Mouse (Mus musculus): ENCODE measurements around the gene Ank2. TPM values are rescaled to one million over a fixed set of nuclear protein-coding genes. Genes with fewer than 3 reads are reported as not detected.

The Ank2 gene
- polyA plus RNA-seq, 1 experiment from 2014 or later: 25.8 TPM

DNA sequence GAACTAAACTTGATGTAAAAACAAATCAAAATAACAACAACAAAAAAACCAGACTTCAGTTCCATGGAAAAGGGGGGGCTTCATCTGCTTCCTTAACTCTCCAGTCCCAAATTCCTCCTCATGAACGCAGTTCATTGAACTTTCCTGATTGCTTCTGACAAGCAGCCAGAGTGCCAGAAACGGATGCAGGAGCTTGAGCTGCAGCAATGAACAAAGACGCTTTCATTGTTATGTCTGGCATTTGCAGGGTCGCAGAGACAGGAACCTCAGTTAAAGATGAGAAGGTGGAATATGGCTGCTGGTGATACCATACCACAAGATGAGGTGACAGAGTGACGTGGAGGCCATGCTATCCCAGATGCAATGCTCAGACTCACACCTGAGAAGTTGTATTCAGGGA lies 248.2 kb downstream of the Ank2 start:
- Histone ChIP-seq H3K27me3 (ENCODE audit: insufficient read depth, poor library complexity, severe bottlenecking) (no peaks in the 10 kb centered on the region), H3K27ac (no peak overlapping the region), H3K9me3 (no peaks in the 10 kb centered on the region), H3K4me3 (no peak overlapping the region), H3K4me1 (peaks cover 2% of the 10 kb centered on the region; the same call in 1 of the 2 replicates), H3K36me3 (no peaks in the 10 kb centered on the region)
- 54% methylated on average over 5 of the region's 5 CpGs for WGBS
- no peak for DNase-seq (ENCODE audit: low spot score)

GRCm38 (mm10) chr3:127248611-127249010 lies 250.5 kb downstream of the Ank2 start:
- Histone ChIP-seq H3K27me3 (ENCODE audit: insufficient read depth, poor library complexity, severe bottlenecking) (no peaks in the 10 kb centered on the region), H3K4me1 (peaks cover 6% of the 10 kb centered on the region), H3K27ac (no peak overlapping the region), H3K36me3 (no peaks in the 10 kb centered on the region), H3K9me3 (no peaks in the 10 kb centered on the region), H3K4me3 (no peak overlapping the region)
- no peak for DNase-seq (ENCODE audit: low spot score)

DNA sequence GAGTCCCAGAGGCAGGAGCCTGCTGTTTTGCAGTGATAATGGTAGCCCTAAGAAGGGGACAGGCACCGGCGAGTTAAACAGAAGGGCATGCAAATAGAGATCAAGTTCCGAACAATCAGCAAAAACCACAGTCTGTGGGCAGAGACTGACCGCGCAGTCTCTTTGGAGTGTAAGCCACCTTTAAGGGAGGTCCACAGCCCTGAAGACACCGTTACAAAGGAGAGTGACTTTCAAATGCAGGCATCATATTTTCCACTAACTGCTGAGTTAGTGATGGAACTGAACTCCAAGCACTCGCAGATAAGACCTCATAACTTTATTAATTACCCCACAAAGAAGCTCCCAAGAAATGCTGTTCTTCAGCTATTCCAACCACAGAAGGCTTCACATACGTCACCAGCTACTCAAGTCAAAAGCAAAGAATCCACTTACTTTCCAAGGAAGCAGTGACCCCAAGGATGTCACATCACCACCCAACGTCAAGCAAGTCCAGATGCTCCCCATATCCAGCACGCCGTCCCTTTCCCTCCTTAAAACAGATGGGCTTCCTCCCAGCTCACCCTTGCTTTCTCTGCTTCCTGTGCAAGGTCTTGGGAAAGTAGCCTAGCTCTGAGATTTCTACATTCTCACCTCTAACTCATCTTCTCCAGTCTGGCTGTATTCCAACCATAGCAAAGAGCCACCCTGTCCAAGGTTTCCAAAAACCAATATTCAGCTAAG lies 252.0 kb downstream of the Ank2 start:
- H3K36me3 ChIP-seq: no peaks in the 10 kb centered on the region
- no peaks in the 10 kb centered on the region for H3K9me3 ChIP-seq
- peaks cover 7% of the 10 kb centered on the region for H3K4me1 ChIP-seq
- no peak overlapping the region for H3K27ac ChIP-seq
- H3K4me3 ChIP-seq: no peak overlapping the region
- H3K27me3 ChIP-seq (ENCODE audit: insufficient read depth, poor library complexity, severe bottlenecking): no peaks in the 10 kb centered on the region
- no peak for DNase-seq (ENCODE audit: low spot score)
- 67% methylated on average over 11 of the region's 11 CpGs for WGBS

- Histone ChIP-seq H3K27ac (no peak overlapping the region), H3K27me3 (ENCODE audit: insufficient read depth, poor library complexity, severe bottlenecking) (no peaks in the 10 kb centered on the region), H3K4me1 (peaks cover 7% of the 10 kb centered on the region), H3K4me3 (no peak overlapping the region), H3K9me3 (no peaks in the 10 kb centered on the region), H3K36me3 (no peaks in the 10 kb centered on the region)
- no peak for DNase-seq (ENCODE audit: low spot score)
- WGBS: 48% methylated on average over 10 of the region's 10 CpGs
Measured at GRCm38 (mm10) chr3:127243928-127244642, 255.1 kb downstream of the Ank2 start.

- 87% methylated on average over 11 of the region's 11 CpGs for WGBS
- Histone ChIP-seq H3K9me3 (no peaks in the 10 kb centered on the region), H3K27ac (no peak overlapping the region), H3K4me3 (no peak overlapping the region), H3K4me1 (peaks cover 6% of the 10 kb centered on the region), H3K27me3 (ENCODE audit: insufficient read depth, poor library complexity, severe bottlenecking) (no peaks in the 10 kb centered on the region), H3K36me3 (no peaks in the 10 kb centered on the region)
- DNase-seq (ENCODE audit: low spot score): no peak
Measured at GRCm38 (mm10) chr3:127242234-127242810, 256.8 kb downstream of the Ank2 start.

DNA sequence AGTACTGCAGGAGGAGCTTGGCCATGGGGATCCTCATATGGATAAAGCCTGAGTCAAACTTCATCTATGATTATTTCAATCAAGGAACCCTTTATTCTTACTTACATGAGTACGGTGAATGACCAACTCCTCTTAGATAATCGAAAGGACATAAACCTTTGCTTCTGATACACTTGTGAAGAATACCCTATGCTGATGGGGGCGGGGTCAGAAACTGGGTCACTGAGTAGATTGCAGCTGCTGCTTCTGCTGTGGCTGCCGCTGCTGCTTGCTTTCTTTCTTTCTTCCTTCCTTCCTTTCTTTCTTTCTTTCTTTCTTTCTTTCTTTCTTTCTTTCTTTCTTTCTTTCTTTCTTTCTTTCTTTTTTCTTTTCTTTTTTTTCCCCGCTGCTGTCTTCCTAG lies 263.9 kb downstream of the Ank2 start:
- DNase-seq (ENCODE audit: low spot score): no peak
- no peak overlapping the region for H3K4me3 ChIP-seq
- no peaks in the 10 kb centered on the region for H3K27me3 ChIP-seq (ENCODE audit: insufficient read depth, poor library complexity, severe bottlenecking)
- H3K9me3 ChIP-seq: no peaks in the 10 kb centered on the region
- no peaks in the 10 kb centered on the region for H3K36me3 ChIP-seq
- no peak overlapping the region for H3K27ac ChIP-seq
- no peaks in the 10 kb centered on the region for H3K4me1 ChIP-seq
- WGBS: 86% methylated on average over 5 of the region's 5 CpGs

DNA sequence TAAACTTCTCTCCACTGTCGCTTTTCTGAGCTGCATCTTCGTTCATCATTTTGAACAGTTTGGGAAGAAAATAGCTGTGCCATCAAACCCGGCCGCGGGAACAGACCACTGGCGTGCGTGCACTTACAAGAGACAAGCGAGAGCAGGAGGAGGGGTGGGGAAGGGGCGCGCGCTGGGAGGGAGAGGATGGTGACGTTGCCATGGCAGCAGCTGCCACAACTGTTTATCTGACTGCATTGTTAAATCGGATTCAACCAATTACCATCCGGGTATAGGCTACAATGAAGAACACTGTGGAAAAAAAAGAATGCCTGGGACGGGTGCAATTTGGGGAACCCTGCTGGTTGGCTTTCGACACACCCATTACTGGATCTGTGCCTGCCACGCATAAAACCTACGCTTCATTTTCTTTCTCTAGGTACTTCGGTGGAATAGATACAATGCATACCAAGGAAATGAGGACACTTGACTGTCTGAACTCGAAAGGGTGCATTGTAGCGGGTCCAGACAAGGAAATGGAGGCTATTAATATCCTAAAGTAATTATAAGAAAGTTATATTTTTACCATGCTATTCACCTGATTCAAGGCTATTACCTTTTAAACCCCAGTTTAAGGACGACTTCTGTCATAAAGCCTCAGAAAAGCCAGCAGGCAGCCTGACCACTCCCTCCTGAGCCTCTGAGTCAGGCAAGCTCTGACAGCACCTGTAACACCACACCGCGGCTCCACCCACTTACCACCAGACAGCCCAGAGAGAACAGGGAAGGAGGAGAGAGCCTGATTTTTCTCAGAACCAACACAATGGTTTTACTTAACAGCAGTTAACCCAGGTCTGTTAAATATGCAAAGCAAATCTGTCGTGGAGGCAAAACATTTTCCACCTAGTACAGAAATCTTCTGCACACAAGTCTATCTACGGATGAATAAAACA lies 273.1 kb downstream of the Ank2 start:
- Histone ChIP-seq H3K36me3 (no peaks in the 10 kb centered on the region), H3K27me3 (ENCODE audit: insufficient read depth, poor library complexity, severe bottlenecking) (0 out of 2 replicates have a peak, but pooled peaks cover 2% of the 10 kb centered on the region), H3K4me3 (peak overlapping the region; percentile 55), H3K4me1 (peaks cover 16% of the 10 kb centered on the region; the same call in 1 of the 2 replicates), H3K27ac (no peak overlapping the region), H3K9me3 (no peaks in the 10 kb centered on the region)
- DNase-seq (ENCODE audit: low spot score): no peak
- 8% methylated on average over 26 of the region's 26 CpGs for WGBS

- H3K4me1 ChIP-seq: peaks cover 16% of the 10 kb centered on the region; the same call in 1 of the 2 replicates
- WGBS: 19% methylated on average over 16 of the region's 16 CpGs
- peak overlapping the region; percentile 55 for H3K4me3 ChIP-seq
- 0 out of 2 replicates have a peak, but pooled peaks cover 2% of the 10 kb centered on the region for H3K27me3 ChIP-seq (ENCODE audit: insufficient read depth, poor library complexity, severe bottlenecking)
- no peak overlapping the region for H3K27ac ChIP-seq
- H3K36me3 ChIP-seq: no peaks in the 10 kb centered on the region
- H3K9me3 ChIP-seq: no peaks in the 10 kb centered on the region
- no peak for DNase-seq (ENCODE audit: low spot score)
Measured at GRCm38 (mm10) chr3:127225167-127225798, 273.9 kb downstream of the Ank2 start.

- 64% methylated on average over 13 of the region's 13 CpGs for WGBS
- Histone ChIP-seq H3K4me3 (no peak overlapping the region), H3K4me1 (peaks cover 16% of the 10 kb centered on the region; the same call in 1 of the 2 replicates), H3K27me3 (ENCODE audit: insufficient read depth, poor library complexity, severe bottlenecking) (0 out of 2 replicates have a peak, but pooled peaks cover 2% of the 10 kb centered on the region), H3K9me3 (no peaks in the 10 kb centered on the region), H3K36me3 (no peaks in the 10 kb centered on the region), H3K27ac (no peak overlapping the region)
- DNase-seq (ENCODE audit: low spot score): no peak
Measured at GRCm38 (mm10) chr3:127224315-127225166, 274.6 kb downstream of the Ank2 start.

DNA sequence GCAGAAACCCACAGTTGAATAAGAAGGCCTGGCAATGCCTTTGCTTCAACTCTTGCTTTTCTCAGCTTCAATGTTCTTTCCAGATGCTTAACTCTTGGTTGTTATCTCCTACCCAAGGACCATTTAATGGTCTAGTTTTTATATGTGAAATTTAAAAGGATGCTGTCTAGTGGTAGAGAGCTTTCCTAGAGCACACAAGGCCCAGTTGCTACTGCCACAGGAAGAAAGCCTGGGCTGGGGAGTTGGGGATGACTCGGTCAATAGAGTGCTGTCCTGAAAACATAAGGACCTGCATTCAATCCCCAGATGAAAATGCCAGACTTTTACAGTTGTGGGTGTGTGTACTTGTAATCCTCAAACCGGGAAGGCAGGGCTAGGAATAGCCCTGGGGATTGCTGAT lies 277.1 kb downstream of the Ank2 start:
- Histone ChIP-seq H3K27ac (no peak overlapping the region), H3K9me3 (no peaks in the 10 kb centered on the region), H3K36me3 (no peaks in the 10 kb centered on the region), H3K4me3 (no peak overlapping the region), H3K4me1 (peaks cover 16% of the 10 kb centered on the region; the same call in 1 of the 2 replicates), H3K27me3 (ENCODE audit: insufficient read depth, poor library complexity, severe bottlenecking) (0 out of 2 replicates have a peak, but pooled peaks cover 2% of the 10 kb centered on the region)
- 82% methylated on average over 2 of the region's 2 CpGs for WGBS
- DNase-seq (ENCODE audit: low spot score): no peak

- H3K36me3 ChIP-seq: no peaks in the 10 kb centered on the region
- no peaks in the 10 kb centered on the region for H3K27me3 ChIP-seq (ENCODE audit: insufficient read depth, poor library complexity, severe bottlenecking)
- DNase-seq (ENCODE audit: low spot score): no peak
- H3K9me3 ChIP-seq: no peaks in the 10 kb centered on the region
- H3K27ac ChIP-seq: no peak overlapping the region
- no peak overlapping the region for H3K4me3 ChIP-seq
- H3K4me1 ChIP-seq: peaks cover 11% of the 10 kb centered on the region; the same call in 1 of the 2 replicates
- 71% methylated on average over 9 of the region's 9 CpGs for WGBS
Measured at GRCm38 (mm10) chr3:127220859-127221258, 278.3 kb downstream of the Ank2 start.

Measured in heart, embryonic 10.5 days (tissue).